Mouse (Mus musculus) spleen, postnatal 4 days (tissue): ENCODE measurements around the gene Fam53b.

ENCODE experiments used
- DNase-seq, 2 experiments: peaks; one replicate each; pipeline ENCODE4 v3.0.0; 2022; ENCODE audit warnings: low spot score in 2 of 2

Fam53b gene

DNA sequence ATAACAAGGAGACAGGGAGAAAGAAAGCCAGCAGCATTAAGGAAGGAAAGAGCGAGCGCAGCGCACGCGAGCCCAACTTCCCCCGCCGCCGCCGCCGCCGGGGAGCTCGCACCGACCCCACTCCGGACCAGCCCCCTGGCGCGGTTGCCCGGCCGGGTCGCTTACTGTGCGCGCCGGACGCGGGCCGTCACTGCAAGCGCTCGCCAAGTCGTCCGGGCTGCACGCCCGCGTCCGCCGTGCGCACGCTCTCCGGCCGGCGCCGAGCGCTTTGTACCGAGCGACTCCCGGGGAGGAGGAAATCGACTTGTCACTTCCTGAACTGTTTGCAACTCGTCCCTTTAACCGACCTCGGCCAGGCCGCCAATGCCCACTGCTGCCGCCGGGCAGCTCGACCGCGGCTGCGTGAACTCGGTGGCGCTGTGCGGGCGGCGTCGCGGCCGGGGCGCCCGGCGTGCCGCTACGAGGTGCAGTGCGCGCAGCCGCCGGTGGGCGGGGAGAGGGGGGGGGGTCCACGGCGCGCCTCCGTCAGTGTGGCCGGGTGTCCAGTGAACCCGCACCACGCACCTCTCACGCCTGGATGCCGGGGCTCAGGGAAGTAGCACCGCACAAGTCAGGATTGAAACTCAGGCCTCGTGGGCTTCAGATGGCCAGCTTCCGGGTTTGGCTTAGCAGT, at the start of gene Fam53b:
Fam53b (minus strand) TSS at position 471 of the 673 bp plus-strand sequence.
- peak; percentile 64 to 86 for DNase-seq

DNA sequence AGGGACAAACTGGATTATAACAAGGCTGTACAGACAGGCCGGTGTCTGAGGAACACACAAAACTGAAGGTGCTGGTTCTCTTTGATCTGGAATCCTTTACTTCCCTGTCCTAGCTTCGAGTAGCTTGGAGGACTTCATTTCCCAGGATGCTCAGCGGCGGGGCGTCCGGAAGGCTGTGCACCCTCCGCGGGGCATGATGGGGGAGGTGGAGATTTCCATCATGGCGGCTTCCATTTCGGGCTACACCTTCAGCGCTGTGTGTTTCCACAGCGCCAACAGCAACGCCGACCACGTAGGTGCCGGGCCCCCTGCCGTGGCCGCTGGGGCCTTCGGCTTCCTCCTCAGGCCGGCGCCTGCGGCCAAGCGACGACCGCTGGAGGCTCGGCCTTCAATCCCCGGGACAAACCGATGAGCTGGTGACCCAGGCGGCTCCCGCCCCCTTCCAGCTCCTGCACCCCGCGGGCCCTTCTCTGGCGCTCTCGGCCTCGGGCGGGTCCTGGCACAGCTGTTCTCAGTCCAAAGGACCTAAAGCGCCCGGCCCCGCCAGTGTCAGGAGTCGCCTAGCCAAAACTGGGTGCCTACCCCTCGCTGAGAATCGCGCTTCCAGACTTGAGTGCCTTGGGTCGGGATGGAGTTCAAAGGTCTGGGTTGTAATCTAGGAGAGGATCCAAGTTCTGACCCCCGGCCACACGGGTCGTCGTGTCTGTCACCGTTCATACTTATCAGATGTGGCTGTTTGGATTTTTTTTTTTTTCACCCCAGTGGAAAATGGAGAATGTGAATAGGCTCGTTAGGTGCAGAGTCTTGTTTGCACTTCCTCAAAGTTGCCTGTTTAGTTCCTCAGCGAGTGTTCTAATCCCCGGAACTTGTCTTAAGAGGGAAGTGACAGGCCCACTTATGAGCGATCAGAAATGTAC, 45.6 kb upstream of the Fam53b start, which contains the start of gene Abraxas2:
Abraxas2 (plus strand) TSS at position 184 of the 917 bp plus-strand sequence.
- peak; percentile 90 to 94 for DNase-seq

DNA sequence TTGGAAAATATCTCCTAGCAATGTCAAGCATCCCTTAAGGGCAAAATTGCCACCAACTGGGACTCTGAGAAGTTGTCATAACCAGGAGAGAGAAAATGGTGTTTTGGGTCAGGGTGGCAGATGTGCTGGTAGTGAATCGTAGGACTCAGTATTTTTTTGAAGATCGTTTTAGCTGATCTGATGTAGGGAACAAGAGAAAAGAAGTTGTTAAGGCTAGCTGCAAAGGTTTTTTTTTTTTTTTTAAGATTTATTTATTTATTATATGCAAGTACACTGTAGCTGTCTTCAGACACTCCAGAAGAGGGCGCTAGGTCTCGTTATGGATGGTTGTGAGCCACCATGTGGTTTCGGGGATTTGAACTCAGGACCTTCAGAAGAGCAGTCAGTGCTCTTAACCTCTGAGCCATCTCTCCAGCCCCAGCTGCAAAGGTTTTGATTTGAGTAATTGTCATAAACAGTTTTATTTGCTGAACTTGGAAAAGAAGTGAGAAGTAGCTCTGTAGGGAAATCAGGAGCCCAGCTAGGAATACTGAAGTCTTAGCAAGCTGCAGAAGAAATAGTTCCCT, 44.4 kb upstream of the Fam53b start:
- DNase-seq: no peak

DNA sequence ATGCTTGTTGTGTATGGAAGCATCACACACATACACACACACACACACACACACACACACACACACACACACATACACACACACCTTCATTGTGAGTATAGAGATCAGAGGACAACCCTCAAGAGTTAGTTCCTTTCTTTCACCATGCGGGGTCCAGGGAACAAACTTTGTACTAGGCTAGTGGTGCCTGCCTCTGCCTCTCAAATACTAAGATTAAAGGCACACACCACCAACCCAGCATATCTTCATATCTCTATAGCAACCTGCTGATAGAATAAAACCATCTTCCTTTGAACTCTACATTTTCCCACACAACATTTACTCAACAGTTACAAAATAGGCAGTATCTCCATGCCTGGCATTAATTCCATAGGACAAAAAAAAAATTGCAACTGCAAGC, 42.4 kb upstream of the Fam53b start:
- no peak for DNase-seq

DNA sequence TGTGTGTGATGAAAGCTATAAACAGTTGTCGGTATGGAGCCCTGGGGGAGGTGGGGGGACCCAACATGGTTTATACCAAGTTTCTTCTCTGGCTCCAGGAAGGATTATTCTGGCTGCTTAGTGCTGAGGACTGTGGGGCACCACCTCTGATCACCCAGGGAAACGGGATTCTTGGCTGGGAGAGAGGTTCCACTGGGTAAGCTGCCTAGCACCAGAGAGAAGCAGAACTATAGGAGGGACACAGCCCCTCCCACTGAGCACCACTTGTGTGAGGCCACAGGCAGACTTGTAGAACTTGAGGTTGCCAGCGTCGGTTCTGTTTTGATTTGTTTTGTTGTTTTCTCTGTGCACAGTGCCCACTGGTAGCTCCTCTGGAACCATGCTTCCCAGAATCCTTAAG, 40.3 kb upstream of the Fam53b start:
- DNase-seq: no peak

DNA sequence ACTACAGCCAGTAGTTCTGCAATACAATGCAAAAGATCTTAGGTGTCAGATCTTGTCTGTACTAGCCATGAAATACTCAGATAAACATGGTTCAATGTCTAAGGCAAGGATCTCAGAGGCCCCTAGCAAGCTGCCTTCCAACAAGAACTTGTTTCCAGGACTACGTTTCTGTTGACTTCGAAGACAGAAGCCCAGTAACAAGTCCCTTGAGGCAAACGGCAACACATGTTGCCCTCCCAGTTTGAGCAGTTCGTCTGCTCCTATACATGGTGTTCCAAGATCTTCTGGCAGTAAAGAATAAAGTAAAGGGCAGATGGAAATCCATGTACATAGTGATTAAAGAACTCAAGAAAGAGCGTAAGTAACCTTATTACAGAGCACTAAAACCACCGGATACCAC, 39.7 kb upstream of the Fam53b start:
- no peak for DNase-seq

DNA sequence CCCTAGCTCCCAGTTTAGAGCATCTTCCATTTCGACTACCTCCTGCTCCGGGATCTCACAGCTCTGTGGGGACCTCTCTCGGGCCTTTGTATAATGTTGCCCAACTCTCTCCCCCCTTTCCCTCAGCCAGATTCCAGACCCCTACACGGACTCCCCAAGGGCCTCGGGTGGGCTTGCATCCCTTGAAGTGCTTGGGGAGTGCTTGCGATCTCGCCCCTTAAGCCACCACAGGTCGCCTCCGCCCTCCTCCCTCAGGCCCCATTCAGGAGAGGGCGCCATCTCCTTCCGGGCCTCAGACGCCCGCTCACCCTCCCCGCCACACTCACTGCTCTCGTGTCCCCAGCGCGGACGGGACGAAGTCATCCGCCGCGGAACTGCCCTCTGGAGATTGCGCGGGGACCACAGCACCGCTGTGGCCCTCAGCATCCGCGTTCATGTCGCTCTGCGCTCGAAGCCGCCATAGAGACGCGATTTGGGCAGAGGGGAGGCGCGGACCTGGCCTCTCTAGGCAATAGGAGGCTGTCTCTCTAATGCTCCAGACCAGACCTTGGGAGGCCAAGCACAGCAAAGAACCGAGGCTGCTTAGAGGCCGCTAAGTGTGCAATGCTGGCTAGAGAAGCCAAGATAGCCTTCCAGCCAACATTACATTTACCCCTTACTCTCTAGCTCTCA, 38.6 kb upstream of the Fam53b start, which contains the start of gene Eef1akmt2:
Eef1akmt2 (minus strand) TSS at position 501 of the 672 bp plus-strand sequence.
- DNase-seq: peak; percentile 82 to 90

DNA sequence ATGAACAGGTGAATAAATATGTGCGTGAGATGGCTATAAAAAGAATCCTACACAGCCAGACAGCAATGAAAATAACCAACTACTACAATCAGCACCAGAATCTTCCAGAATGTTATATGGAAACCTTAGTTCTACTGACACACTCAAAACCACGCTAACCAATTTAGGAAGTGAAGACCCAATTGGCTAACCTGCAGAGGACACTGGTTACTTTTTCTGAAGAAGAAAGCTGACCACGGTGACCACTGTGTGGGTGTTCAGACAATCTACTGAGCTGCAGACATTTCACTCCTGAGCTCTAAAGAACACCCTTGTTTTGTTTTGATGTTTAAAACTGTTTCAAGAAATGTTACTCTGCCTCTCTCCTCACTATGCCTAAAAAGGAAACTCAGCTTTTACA, 29.5 kb upstream of the Fam53b start:
- DNase-seq: no peak

DNA sequence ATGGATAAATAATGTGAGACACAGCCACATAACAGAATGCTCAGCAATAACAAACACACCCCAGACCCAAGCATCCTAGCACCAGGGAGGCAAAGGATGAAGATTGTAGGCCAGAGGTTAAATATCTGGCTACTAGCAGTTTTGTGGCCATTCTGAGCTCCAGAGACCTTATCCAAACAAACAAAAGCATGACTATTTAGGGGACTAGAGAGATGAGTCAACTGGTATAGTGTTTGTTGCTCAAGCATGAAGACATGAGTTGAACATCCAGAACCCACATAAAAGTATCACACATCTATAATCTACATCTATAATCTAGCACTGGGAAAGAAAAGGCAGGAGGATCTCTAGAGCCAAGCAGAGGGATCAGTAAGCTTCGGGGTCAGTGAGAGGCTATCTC, 28.8 kb upstream of the Fam53b start:
- no peak for DNase-seq

DNA sequence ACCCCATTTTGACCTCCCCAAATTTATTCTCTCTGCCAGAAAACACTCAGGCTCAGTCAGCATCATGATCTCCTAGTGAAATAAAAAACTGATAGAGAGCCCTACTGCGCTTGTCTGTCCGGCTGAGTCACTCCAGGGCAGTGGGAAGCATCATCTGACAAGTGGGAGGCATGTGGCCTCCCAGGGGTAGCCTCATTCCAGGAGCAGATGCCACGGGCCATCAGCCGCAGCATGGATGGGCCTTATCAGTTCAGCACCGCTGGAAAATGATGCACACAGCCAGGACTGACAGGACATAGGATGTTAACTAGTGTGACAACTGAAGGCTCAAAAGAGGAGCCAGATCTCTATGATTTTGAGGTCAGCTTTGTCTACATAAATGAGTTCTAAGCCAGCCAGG, 27.6 kb upstream of the Fam53b start:
- no peak for DNase-seq

DNA sequence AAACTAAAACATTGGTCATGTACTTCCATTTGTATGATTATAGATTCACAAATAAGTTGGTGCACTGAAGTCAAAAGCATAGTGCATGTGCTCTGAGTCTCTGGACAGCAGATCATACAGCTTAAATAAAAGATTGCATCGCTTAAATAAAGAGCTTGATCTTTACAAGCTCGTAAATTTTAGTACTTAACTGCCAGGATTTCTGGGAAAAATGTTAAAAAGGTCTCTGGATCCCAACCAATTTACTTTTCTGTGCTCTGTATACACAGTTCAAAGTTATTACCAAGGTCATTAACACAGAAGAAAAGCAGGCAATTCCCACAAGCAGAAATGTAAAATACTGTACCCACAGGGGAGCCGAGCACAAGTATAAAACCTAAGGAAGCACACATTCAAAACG, 17.3 kb upstream of the Fam53b start:
- DNase-seq: no peak

DNA sequence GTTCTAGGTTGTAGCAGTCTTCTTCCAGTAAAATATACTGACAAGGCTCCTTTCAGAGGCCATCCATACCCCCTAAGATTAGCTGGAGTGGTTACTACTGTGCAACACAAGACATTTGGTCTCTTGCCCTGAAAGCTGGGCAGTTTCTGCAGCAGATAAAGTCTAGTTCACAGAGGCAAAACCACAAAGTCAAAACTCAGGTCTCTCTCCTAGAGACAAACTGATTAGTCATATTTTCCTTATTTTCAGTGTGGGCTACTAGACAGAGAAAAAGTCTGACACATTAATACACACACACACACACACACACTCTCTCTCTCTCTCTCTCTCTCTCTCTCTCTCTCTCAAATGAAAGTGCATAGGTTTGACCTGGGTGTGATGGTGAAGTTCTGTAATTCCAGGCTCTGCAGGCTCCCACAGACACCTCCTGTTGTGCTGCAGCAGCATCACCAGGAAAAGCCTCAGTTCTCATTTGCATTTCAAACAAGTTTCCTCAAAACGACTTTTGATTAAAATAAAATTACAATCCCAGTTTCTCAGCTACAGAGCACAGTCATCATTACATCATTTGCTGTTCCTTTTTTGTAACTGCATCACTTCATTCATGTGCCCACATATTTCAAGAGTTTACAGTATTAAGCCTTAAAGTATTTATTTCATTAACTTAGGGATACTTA, 10.8 kb upstream of the Fam53b start:
- DNase-seq: no peak

DNA sequence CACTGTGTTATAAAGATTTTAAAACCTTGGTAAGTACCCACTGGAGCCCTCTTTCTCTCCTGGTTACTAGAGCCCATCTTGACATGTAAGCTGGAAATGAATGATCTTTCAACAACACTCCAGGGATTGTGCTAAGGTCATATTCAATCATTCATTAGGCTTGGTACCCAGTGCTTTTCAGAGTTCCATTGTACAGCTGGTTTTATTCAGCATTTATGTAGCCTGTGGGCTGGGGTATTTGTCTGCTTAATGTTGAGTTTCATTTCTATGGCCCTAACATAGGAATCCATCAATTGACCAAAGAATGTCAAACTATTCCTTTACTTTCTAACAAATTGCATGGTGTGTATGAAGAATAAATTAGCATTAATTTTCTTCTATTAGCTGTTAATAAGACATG, 10.1 kb upstream of the Fam53b start:
- DNase-seq: no peak

DNA sequence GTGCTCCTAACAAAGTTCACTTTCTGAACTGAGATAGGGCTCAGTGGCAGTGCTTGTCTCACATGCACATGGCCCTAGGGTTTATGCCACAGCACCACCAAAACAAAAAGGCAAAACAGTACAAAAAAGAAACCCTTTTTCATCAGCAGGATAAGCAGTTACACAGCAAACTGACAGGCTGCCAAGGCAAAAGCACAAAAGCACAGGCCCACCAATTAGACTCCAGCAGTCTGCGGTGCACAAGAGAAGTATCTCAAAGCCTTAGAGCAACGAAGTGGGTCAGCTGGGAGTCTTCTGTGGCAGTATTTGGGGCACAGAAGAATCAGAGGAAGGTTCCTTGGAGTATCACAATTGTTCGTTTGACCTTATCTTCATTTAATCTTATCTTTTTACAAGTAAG, 7.0 kb upstream of the Fam53b start:
- no peak for DNase-seq

DNA sequence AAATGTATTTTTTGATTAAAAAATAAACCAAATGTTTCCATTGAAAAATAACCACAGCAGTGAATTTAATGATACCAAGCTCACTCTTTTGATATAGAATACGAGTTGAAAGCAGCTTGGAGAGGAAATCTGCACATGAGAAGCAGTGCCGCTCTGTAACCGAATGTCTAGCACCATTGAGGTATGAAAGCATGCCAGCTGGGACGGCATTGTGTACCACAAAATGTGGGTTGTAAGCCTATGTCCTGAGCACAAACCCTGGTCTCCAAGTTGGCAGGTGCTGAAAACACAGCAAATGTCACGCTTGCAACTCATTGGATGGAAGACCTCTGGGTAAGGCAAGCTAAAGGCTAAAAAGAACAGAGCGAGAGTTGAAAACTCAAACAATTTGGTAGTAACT, 3.4 kb upstream of the Fam53b start:
- no peak for DNase-seq

DNA sequence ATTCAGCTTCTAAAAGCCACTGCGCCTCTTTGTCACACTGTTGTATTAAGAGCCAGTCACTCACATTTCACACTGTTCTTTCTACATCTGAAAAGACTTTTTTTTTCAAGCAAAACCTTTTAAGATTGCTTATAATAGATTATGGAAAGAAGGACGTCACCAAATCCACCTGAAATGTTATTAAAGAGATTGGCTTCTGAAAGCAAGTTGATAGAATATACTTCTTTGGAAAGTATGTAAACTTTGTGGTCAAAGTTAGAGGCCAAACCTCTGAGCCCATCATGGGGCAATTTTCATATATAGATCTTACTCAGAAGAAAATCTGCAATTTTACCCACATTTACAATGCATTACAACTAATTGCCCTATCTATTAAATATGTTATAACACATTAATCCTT, 2.8 kb upstream of the Fam53b start:
- no peak for DNase-seq

DNA sequence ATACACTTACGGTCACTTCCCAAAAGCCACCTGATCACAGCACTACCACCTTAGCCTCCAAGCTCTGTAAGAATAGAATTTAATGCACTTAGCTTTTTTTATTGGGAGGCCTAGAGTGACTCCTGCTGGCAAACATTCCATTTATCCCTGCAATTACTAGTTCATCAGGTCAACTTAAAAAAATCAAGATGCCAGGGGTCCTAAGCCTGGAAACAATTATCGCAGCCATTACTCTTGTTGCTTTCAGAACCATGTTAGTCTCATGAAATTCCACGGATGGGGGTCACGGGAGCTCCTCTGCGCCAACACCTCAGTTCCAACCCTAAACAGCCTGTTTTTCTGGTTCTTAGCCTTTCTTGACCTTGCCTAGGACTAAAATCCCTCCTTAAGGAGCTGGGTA, 1.4 kb upstream of the Fam53b start:
- no peak for DNase-seq

DNA sequence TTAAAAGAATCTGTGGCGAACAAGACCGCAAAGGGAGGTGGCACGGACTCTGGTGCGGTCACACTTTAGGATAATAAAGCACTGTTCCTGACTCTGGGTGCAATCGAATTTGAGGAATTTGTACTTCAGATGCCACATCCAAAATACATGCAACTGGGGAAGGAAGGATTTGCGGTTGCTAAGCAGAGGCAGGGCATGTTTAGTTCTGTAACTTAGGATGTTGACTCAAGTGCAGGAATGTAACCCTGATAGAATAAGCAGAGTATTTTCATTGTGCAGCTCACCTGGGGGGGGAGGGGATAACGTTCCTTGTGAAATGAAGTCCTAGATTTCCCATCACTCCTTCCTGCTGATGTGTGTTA, 384 bp upstream of the Fam53b start:
- DNase-seq: no peak

DNA sequence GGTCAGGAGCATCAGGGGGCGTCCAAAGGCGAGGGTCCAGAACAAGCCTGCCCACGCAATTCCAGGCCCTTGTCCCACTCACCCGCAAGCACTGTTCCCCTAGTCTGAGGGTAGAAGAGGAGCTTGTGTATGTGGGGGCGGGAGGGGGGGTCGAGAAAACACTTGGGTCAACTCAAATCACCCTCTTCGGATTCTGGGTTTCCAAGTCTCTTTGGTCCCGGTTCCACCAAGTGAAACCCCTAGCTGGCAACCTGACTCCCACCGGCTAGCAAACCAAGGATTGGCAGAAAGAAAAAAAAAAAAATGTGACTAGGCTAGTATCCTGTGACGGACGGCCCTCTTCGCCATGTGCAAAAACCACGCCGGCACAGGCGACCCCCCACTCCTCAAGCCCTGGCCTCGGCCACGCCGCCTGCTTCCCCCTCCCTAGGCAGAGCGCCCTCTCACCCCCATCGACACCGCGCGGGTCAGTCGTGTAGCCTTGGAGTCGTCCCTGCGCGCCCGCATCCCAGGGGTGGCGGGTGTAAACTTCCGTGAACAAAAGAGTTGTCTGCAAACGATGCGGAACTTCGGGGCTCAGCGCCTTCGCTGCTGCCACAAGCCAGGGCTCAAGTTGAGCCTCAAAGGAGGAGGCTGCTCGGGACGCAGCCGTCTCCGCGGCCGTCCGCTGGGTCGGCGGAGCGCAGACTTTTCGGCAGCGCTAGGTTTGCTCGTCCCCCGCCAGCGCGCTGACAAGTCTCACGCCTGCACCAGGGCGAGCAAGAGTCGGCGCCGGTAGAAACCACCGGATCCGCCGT, 869 bp downstream of the Fam53b start:
- peak; percentile 67 to 86 for DNase-seq

DNA sequence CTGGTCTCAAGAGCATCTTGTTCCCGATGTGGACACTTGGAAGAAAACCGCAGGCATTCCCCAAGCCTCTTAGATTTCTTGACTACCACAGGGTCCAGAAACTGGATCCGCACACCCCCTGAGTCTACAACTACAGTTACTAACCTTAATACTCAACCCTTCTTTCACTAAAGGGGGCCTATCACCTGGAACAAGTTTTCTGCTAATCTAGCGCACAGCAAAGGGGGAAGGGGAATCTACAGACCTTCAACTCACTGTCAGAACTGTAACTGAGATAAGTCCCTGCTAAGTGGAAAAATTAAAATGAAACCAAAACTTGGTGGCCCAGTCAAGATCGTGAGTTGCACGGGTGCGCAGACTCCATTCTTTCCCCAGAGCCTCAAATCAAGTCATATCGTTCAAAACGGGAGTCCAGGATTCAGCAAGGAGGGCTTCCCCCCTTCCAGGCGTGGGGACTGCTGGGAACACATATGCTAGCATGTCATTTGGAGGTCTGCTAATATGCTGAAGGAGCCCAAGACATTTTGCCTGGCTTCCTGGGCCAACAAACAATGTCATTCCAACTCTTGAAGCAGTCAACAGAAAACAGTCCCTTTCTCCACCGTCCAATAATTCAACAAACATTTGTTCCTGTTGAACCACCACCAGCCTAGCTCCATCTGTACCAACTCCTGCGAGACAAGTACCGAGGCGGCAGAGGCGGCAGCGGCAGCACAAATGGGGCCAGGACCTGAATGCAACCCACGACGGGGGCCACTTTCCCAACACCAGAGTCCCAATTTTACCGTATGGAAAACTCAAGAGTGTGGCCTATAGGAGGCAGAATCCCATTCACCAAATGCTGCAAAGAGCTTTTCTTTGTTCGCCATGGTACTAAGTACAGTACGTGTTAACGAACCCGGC, 1.7 kb downstream of the Fam53b start:
- DNase-seq: peak; percentile 47 to 78
